Mouse (Mus musculus): Measurements from ENCODE around the gene 1700029H14Rik.

- TF ChIP-seq SRF (IDR thresholded peaks at IDR 0.05; ENCODE audit: control insufficient read depth, insufficient read length, low read depth) (no peak), MYOG (IDR thresholded peaks at IDR 0.05; ENCODE audit: control insufficient read depth in 1 of 3, insufficient read depth in 1 of 3, insufficient read length in 2 of 3, low read depth in 2 of 3) (no peak), POLR2A (IDR thresholded peaks at IDR 0.05; ENCODE audit: insufficient read length, low read depth) (no peak), REST (IDR thresholded peaks at IDR 0.05; ENCODE audit: insufficient read depth, insufficient read length) (no peak), USF1 (IDR thresholded peaks at IDR 0.05; ENCODE audit: low read depth) (no peak), E2F4 (IDR thresholded peaks at IDR 0.05; ENCODE audit: insufficient read depth) (no peak), CEBPB (IDR thresholded peaks at IDR 0.05; ENCODE audit: insufficient read depth, poor library complexity, severe bottlenecking) (no peak), MYOD1 (IDR thresholded peaks at IDR 0.05; ENCODE audit: control insufficient read depth in 1 of 3, insufficient read length in 2 of 3, low read depth in 2 of 3) (no peak), POLR2AphosphoS2 (IDR thresholded peaks at IDR 0.05; ENCODE audit: insufficient read length, low read depth) (no peak), MAX (IDR thresholded peaks at IDR 0.05; ENCODE audit: low read depth) (no peak), TCF12 (IDR thresholded peaks at IDR 0.05; ENCODE audit: insufficient read depth, poor library complexity, severe bottlenecking) (no peak), TCF3 (IDR thresholded peaks at IDR 0.05; ENCODE audit: insufficient read length, low read depth) (no peak)
These were observed 45.5 kb downstream of the 1700029H14Rik start for GRCm38 (mm10) chr8:13516728-13517127.
